Mouse (Mus musculus) erythroid progenitor cell, adult 5-6 weeks (primary cell): ENCODE measurements around the gene Chmp2a. TPM values are rescaled to one million over a fixed set of nuclear protein-coding genes. Genes with fewer than 3 reads are reported as not detected.
A peak's percentile ranks its signal among the peaks of the same experiment; 100 is the strongest.

Experiments
- ATAC-seq: replicated peaks from 2 replicates; pipeline ENCODE4 v1.8.0; 2016; ENCODE audit warnings: moderate number of reproducible peaks, mild to moderate bottlenecking, moderate TSS enrichment, inconsistent platforms; ENCODE audit not compliant: poor library complexity, low FRiP score, severe bottlenecking
- total RNA-seq, 2 experiments: library from RNA; stranded (forward) in 1 of 2; stranded (reverse) in 1 of 2; fragments of 150-400 nt in 1 of 2; fragments of 186-747, 209-891 nt in 1 of 2; gene quantifications; 2 replicates each; pipeline versions ENCODE4 v1.2.3 to v1.2.4; 2015 to 2017; ENCODE audit warnings: low replicate concordance in 2 of 2

Chmp2a gene
- total RNA-seq, 2 experiments from 2014 or later, result 116 to 125 TPM

GRCm38 (mm10) chr7:13036806-13037205, 2.2 kb upstream of the Chmp2a start:
- ATAC-seq, result no peak

- ATAC-seq, result no peak
These were observed 726 bp upstream of the Chmp2a start for GRCm38 (mm10) chr7:13035211-13035855.

DNA sequence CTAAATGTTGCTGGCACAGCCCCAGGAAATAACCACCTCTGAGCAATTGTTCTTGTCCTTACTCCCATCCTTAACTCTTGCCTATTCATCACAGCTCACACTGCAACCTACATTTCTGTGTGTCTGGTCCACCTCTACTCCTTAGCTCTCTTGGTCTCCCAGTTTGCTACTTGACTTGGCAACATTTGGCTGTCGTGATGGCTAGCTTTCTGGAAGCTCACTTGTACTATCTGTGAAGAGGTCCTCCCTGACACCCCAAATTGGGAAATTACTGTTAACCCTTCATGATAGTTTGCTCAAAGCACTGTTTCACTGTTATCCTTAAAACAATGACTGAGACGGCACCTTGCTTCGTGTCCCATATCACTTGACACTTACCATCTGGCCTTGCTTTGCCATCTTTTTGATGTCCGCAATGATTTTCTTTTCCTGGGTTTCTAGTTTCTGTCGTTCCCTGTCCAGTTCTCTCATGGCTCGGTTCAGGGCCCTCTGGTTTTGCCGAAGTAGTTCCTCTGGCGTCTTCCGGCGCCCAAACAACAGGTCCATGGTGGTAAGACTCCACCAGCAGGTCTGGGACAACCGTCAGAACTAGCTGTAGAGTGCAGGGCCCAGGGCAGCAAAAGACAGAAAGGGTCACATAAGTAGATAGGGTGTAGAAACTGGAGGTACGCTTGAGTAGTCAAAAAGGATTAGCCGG, 1.0 kb downstream of the Chmp2a start:
- ATAC-seq, result no peak

DNA sequence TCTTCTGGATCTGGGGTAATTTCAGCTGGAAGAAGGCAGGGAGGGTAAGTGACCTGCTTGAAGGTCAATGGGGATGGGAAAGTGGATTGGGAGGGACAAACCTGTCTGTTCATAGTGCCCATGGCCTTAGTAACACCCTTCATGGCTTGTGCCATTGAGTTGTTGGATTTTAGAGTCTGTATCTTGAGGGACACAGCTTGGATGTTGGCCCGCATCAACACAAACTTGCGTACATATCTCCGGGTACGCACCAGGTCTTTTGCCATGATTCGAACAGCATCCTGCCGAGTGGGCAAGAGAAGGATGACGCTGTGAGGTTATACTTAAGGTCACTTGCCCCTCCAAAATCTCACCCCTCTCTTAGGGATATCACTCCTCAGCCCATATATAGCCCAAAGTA, 2.1 kb downstream of the Chmp2a start:
- no peak for ATAC-seq

GRCm38 (mm10) chr7:13031983-13032382, 2.6 kb downstream of the Chmp2a start:
- ATAC-seq, result no peak

- no peak for ATAC-seq
These were observed 3.5 kb downstream of the Chmp2a start for GRCm38 (mm10) chr7:13031069-13031468.

DNA sequence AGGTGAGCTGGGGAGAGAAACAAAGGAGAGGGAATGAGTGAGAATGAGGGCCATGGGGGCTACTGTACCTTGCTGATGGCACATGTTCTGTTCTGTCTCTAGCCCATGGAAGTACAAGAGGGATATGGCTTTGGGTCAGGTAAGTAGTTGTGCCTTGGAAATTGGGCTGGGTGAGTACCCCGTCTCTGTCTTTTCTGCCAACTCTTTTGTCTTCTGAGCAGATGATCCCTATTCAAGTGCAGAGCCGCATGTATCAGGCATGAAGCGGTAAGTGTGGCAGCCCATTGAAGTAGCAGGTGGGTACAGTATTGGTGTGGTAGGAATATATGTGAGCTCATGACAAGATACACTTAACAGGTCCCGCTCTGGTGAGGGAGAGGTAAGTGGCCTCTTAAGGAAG, 5.6 kb downstream of the Chmp2a start:
- ATAC-seq, result no peak

- no peak for ATAC-seq
These were observed 9.0 kb downstream of the Chmp2a start for GRCm38 (mm10) chr7:13025511-13026112.

- peak; percentile 31 for ATAC-seq
These were observed 9.8 kb downstream of the Chmp2a start for GRCm38 (mm10) chr7:13024805-13025204.

DNA sequence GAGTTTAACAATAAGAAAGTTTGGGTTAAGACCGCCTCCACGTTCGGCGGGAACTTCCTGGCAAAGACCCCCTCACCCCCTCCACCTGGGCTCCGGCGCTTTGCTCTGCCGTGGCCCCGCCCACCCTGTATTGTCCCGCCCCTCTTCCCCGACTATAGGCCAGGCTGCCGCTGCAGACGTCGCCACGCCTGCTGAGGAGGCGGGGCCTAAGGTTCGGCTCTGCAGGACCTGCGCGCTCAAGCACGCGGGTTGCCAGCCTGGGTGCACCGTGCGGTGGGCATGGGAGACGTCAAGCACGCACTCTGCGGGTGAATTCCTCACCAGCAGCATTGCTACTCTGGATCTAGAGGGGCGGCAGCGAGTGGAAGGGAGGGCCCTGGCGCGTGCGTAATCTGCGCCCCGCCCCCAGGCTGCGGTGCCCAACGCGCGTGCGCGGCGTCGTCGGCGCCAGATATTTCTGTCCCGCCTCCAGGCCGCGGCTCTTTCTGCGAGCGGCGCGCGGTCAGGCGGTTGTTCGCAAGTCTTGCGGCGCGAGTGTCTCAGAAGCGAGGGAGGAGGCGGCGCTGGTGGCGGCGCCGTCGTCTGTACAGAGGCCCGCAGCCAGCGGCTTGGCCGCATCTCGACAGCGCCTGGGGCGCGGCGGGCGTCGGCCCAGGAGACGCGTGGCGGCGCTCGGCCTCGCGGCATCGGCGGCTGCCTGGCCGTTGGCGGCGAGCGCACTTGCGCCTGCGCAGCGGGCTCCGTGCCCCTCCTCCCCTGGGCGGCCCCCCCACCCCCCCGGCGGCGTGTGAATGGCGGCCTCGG, 10.5 kb downstream of the Chmp2a start:
- ATAC-seq, result peak; percentile 89

- ATAC-seq, result no peak; the same call in 1 of the 2 replicates
These were observed 11.7 kb downstream of the Chmp2a start for GRCm38 (mm10) chr7:13022773-13023535.

GRCm38 (mm10) chr7:13015217-13015616, 19.4 kb downstream of the Chmp2a start:
- ATAC-seq, result no peak

DNA sequence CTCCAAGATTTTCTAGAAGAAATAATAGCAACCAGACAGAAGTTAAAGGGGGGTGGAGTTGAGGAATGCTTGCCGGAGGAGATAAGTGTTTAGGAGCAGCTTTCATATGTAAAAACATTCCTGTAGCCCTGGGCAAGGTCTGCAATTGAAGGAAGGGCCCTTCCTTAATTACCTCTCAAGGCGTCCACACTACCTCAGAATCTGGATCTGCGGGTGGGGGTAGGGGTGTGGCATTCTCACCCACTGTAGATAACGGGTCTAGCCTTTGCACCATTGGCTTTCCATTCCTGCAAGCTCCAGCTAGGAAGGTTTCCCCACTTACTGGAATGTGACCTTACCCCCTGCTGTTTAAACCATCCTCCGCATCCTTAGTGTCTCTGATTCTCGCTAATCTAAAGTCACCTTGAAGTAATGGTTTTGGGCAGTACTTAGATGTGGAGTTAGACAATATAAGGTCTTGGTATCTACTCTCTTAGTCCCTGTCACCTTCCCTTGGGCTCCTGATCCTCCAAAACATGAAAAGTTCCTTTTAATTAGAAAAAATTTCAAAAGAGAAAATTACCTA, 20.2 kb downstream of the Chmp2a start:
- no peak for ATAC-seq

GRCm38 (mm10) chr7:13013671-13014070, 20.9 kb downstream of the Chmp2a start:
- no peak for ATAC-seq

DNA sequence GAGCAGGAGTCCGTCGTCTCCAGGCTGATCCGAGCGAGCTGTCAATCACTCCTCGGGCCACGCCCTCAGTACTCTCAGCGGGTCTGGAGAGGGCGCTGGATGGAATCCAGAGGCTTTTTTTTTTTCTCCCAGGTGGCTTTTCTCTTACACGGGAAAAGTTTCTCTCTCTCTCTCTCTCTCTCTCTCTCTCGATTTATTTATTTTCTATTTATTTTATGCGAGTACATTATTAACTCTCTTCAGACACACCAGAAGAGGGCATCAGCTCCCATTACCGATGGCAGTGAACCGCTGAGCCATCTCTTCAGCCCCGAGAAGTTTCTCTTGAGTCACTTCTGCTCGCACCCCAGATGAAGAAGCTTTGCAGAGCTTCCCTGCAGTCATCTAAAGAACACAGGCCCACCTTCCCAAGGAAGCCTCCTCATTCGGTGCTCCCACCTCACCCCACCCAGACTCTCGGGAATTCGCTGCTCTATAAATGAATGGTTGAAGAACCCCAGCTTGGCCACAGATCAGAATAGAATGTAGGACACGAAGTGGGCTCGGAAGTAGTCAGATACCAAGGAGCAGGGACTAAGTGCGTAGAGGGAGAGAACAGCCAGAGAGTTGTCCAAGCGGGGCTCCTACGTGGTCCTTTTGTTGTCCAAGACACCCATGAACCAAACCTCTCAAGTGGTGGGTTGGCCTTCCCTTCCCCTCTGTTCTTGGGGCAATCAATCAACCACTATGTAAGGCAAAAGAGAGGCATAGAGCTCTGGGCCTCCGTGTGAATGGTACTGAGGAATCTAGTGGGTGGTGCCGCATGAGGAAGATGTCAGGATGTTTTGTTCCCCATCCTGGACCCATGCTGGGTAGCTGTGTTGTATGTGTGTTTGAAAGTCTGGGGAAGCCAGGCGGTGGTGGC, 24.4 kb downstream of the Chmp2a start, which contains the start of gene Zbtb45:
Gene Zbtb45, minus strand, starts transcription at position 30 of the 904 bp plus-strand sequence.
- ATAC-seq, result 0 out of 2 replicates have a peak, but pooled peaks have one; percentile 1

DNA sequence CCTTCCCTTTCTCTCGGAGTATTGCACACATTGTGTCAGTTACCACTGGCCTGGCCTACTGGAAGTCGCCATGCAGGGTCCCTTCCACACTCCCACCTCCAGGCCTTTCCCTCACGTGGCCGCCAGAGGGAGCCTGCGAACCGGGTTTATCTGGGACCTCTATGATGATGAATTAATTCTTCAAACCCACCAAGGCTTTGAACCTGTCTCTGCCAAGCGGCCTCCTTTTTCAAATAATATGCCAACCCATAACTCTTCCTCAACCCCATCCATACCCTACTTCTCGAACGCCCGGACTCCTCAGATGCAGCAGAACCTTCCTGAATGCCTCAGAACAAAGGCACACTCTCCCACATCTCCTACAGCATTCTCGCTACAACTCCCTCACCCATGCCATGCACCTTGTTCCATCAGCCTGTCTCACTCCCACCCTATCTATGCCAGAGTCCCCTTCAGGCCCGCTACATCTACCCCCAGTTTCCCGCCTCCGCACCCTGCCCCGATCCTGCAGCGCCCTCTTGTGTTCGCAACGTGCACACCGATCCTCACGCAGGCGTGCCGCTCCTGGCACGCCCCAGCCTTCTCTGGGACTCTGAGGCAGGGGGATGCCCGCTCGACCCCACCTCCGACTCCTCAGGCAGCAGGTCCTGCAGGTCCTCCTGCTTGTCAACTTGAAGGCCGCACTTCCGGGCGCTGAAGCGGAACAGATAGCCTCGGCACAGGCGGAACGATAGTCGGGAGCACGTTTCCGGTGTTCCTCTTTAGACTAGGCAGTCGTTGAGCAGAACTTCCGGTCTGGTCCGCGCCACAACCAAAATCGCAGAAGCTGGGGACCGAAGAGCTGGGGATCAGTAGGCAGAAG, 25.2 kb downstream of the Chmp2a start:
- ATAC-seq, result peak; percentile 91

DNA sequence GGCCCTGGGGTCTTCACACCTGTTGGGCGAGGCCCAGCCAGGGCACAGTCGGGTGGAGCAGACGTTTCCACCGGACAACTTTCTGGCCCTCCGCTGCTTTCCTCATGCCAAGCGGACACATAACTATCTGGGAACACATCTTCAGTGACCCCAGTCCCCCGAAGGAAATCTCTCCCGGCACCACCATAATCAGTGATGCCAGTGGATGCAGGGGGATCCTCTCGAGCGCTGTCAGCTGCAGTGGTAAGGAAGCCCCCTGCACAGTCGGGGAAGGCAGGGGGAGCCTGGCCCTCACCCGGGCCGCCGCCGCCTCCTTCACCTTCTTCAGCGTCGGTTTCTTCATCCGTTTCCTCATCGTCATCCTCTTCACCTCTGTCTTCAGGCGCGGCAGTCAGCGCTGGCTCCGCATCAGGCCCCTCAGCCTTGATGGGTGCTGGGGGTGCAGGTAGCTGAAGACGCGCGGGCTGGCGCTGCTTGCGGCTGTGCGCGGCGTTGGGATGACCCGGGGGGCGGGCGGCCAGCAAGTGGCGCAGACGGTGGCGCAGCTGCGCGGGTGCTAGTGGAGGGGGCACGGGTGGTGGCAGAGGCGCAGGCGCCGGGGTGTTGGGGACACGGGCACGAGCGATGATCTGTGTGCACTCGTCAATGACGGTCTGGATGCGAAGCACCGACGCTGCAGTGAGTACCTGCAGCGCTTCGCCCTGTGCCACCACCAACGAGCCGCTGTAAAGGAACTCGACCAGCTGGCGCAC, 27.1 kb downstream of the Chmp2a start:
- no peak for ATAC-seq
